Mouse (Mus musculus) liver (tissue): ENCODE results near the gene Cnnm3.

Experiments
- DNase-seq: peaks from one replicate; pipeline ENCODE4 v3.0.0-alpha.2; 2020; ENCODE audit warnings: mixed read lengths

The Cnnm3 gene

DNA sequence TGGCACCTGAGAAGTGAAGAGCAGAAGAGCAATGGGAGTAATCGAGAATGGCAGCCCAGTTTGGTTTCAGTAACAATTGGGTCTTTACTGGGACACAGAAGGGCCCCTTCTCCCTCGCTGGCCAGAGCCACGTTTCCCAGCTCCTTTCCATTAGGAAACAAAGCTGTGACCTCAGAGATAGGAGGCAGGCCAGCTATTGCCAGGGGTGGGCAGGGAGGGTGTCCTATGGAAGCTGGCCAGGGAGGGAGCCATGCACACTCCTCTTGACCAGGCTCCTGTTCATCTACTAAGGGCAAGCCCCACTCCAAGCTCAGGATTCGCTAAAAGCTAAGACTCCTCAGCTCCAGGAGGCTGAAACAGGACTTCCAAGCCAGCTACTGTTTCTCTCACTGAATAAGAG is 47.6 kb downstream of the Cnnm3 start:
- no peak for DNase-seq

DNA sequence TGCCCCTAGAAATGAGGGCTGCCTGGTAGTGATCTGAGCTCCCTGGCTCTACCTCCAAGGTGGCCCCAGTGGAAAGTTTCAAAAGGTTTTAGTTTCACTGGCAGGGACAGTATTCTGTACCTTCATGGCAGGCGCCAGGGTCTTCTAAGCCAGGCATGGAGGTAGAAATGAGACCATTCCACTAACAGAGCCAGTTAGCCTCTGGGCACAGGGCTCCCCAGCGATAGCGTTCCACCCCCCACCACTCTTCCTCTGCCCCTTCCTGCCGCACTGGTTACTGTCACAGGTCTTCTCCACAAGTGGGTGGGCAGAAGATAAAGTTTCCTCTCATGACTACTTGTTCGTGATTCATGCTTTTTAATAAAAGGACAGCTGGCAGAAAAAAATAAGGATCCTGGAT is 48.2 kb downstream of the Cnnm3 start:
- no peak for DNase-seq

DNA sequence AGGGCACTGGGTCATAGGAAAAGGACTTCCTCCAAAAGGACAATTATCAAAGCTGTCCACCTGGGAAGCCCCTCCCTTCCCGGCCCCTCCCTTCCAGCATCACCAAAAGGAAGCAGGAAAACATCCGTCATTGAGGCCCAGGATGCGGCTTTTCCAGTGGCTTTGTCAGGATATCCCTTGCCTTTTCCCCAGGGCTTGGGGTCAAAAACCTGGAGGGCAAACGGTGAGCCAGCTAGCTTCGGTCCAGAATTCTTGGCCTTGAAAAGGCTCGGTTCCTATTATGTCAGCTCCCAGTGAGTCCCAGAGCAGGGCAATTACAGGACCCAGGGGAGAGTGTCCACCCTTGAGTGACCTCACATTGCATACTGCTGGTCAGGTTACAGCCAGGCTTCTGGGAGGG is 49.2 kb downstream of the Cnnm3 start:
- no peak for DNase-seq

DNA sequence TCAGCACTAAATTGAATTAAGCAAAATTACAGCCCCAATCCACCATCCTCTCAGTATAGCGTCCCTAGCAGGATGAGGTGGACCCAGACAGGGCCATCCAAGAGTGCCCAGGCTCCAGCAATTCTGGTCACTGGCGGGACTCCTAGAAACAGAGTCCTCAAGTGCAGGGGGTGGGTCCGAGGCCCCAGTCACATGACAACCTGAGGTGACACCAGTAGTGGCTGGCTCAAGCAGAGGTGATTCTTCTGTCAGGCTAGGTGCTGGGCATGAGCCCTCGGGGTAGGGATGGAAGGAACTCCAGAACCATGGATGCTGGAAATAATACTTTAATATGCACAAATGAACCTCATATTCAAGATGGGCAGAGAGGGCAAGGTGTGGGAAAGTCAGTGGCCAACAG is 50.7 kb downstream of the Cnnm3 start:
- no peak for DNase-seq

DNA sequence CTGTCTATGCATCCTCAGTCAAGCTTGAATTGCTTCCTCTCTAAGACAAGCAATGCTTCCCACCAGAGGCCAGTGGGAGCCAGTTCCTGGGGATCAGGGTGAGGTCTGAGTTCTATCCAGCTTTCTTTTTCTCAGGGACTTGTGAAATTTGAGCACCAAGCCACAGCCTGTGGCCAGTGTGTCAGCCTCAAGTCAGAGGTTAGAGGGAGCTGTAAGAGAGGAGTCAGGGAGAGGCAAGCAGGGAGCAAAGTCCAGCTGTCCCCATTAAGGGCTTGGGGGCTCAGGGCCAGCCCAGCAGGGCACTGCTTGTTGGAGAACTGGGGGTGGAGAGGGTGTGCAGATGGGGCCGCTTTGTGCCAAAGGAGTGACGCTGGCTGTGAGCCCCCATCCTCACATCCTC is 51.5 kb downstream of the Cnnm3 start:
- DNase-seq: no peak

DNA sequence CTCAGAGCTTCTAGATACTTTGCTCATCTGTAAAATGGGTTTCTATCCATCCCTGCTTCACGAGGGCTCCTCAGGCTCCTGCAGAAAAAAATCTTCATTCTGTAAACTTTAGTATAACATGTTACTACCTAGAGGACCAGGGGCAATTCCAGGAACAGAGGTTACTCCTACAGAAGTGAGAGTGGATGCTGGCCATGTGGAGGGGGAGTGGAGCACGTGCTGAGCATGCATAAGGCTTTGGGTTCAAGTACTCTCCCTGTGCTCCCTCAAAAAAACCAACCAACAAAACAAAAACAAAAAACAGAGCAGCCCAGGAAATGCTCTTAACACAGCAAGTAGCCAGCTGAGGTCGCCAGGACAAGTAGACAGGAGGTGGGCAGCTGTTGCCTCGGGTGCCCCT is 52.0 kb downstream of the Cnnm3 start:
- no peak for DNase-seq

DNA sequence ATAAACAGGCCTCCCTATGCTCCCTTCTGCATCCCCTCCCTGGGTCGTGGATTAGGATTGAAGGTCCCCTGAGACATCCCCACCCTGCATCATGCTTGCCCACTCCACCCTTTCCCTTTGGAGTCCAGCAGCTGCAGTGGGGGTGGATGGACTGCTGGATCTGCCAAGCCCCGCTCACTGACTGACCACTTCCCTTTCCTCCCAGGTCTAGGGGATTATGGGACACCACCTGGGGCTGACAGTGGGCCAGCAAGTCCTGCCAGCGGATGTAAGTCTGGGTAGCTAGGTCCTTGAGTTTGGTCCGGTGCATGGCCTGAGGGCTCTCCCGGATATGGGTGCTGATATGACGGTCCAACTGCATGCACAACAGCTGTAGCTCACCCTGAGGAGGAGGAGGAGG is 52.4 kb downstream of the Cnnm3 start:
- DNase-seq: no peak

DNA sequence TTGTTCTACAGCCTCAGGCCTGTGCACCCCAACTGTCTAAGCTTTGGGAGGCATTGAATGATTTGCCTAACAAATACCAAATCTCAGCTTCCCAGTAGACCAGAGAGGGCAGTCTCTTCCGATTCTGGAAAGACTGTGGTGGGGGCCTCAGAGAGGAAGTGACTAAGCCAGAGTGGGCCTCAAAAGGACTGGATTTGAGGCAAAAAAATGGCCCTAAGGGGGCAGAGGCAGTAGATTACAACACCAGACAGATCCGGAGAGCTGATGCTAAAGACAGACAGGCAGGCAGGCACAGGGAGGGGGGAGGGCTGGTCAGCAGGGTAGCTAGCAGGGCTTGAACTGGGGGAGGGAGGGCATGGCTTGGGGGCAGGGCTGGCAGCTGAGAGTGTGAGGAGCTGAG is 54.8 kb downstream of the Cnnm3 start:
- DNase-seq: no peak

DNA sequence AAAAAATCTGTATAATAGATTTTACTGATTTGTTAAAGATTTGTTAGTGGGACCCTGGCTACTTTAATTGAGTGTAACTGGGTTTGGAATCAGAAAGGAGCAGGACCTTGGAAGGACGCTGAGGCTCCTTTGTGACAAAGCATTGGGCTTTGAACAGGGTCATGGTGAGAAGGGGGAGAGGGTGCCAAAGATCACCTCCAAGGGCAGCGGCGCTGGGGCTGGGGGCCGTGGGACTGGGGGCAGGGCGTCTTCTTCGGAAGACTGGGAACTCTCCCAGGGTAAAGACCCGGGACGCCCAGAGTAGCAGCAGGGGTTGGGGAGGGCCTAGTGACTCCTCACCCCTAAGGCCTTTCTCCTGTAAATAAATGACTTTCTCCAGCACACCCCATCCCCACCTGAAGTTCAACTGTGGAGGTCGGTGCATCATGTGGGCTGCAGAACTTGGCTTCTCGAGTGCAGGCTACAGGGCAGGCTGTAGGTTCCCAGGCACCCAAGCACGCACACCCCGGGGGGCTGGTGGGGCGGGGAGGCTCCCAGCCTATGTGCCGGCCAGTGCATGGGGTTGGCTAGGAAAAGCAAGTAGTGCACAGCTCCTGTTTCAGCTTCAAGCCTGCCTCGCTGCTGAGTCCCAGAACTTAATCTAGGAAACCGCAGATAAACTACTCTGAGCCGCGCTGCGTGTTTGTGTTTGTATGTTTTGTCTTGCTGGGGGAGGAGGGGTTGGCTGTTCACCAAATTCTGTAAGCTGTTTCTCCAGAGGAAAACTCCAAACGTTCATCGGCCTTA is 56.3 kb downstream of the Cnnm3 start:
- DNase-seq: no peak

DNA sequence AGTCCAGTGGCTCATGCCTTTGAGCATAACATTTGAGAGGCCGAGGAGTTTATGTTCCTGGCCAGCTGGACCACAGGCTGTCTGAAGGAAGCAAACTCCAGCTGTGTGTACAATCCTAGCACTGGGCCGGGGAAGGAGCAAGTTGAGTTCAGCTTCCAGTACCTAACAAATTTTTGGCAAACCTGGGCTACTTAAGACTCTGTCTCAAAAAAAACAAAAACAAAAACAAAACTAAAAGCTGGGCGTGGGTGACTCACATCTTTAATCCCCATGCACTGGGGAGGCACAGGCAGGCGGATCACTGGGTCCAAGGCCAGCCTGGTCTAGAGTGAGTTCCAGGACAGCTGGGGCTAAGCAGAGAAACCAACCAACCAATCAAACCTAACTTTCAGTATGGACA is 57.1 kb downstream of the Cnnm3 start:
- no peak for DNase-seq

DNA sequence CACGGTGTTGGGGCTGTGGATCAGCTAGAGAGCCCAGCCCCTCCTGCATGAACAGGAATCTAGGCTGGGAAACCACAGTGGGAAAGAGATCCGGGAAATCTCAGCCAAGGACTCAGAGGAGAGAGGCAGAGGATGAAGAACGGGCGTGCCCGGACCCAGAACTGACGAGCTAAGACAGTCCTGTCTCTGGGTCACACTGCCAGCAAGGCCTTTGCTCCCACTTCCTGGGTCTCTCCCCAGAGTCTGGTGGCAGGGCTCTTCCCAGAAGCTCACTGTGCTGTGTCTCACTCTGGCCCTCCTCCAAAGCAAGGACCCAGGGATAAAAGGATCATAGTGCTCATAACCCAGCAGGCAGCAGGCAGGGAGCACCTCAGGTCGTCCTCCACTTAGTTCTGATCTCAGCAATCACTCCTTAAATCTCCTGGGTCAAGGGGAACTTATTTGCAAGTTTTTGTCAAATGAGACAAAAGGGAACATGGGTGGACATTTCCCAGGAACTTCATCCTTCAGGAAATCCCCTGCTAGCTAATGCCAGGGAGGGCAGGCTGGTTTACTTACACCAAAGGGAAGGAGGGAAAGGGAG is 58.1 kb downstream of the Cnnm3 start:
- no peak for DNase-seq

DNA sequence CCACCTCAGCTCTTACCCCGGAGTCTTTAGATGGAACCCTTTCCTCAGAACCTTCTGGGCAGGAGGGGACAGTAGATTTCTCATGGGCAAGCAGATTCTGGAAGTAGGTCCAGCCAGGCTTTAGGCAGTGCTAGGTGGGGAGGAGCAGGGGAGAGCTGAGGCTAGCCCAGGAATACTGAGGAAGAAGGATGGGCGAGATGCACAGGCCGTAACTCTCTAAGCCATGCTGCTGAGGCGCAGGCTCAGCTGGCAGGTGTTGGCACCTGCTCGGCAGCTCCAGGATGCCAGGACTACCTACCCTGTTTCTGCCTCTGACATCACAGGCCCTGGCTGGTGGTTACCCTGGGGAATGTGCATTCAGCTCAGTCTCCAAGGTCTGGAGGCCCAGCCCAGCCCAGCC is 58.7 kb downstream of the Cnnm3 start:
- DNase-seq: no peak

DNA sequence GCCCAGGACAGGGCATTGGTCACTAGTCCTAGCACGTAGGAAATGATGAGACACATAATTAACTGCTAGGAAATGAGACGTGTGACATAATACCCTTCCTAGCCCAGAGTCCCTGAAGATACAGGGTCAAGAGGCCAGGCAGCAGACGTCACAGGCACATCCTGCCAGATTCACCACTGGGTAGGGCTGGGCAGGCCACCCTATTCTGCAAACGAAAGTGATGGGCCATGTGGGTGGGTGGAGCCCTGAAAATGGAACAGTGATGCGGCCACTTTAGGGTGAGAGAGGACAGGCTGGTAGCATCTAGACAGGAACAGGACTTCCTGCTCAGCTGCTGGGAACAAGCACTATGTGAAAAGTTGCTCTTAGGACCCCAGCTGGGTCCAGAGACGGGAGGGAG is 60.0 kb downstream of the Cnnm3 start:
- no peak for DNase-seq

DNA sequence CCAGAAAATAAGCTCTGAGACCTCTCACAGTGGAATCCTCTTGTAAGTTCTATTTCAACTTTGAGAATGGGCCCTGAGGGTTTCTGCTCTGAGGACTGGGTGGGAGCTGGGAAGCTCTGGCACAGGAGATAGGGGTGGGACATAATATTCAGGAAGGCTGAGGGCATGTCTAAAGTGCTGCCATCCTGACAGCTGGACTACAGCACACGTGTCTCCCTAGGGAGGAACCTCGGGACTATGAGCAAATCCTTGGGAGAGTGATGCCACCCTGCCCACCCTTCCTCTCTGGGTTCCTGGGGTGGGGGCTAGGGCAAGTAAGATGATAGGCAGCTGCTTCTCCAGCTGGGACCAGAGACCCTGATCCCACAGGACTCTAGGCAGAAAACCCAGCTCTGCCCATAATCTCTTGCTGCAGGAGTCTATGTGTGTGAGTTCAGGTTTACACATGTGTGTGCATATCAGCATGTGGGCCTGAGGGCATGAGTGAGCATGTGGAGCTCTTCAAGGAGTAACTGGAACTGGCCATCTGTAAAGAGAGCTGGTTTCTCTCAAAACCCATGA is 60.6 kb downstream of the Cnnm3 start:
- no peak for DNase-seq

DNA sequence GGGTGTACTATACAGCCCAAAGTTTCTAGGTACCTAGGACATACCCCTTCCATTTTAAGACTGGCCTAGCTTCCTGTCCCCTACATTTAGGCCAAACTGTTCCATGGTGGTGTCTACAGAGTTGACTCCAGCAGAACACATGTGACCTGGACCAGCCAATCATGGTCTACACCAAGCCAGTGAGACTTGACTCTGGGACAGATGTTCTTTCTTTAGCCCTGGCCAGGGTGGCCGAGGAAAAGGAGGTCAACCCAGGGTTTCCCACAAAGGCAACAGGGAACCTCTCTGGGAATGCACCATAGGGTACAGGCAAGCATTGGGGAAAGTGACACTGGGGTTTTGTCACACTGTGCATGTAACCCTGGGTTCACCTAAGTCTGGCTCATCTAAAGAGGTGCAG is 61.0 kb downstream of the Cnnm3 start:
- no peak for DNase-seq

DNA sequence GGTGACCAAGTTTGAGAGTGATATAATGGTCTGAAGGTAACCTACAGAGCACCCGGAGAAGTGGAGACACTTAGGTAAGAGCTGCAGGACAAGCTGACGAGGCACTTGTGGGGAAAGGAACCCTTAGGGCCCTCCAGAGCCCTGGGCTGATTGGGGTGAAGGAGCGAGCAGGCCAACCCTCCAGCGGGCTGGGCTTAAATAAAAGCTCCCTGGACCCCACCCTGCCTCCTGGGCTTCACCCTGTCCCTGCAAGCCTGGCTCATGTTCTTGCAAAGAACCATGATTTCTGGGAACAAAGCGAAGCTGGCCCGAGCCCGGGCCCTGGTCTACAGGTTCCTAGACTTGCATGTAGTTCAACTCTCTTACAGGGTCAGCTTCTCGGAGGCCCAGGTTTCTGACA is 61.9 kb downstream of the Cnnm3 start:
- DNase-seq: no peak

DNA sequence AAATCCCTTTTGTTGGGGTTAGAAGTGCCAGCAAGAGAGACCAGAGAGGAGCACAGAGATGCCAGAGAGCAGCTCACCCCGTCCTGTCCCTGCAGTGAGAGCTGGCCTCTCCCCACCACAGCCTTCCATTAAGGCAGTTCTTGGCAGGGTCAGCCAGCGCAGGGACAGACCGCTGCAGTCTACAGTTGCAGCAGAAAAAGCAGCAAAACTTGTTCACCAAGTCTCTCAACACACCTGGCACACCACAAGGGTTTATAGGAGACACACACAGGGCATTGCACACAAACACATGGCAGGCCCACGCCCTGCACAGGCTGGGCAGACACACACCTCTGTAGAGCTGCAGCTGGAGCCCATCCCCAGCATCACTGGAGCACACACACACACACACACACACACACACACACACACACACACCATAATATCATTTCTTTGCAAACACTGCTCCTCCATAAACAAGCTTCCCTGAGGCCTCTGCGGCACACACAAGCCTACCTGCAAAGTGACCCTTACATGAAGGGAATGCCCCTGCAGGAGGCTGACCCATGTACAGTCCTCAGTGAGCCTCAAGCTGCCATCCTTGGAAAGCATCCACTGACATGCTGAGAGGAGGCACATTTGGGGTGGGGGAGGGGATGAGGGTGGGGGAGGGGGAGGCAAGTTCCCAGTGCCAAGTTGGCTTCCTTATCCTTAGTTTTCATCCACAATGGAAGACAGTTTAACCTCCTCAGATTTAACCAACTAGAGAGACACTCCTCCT is 62.7 kb downstream of the Cnnm3 start:
- DNase-seq: no peak

DNA sequence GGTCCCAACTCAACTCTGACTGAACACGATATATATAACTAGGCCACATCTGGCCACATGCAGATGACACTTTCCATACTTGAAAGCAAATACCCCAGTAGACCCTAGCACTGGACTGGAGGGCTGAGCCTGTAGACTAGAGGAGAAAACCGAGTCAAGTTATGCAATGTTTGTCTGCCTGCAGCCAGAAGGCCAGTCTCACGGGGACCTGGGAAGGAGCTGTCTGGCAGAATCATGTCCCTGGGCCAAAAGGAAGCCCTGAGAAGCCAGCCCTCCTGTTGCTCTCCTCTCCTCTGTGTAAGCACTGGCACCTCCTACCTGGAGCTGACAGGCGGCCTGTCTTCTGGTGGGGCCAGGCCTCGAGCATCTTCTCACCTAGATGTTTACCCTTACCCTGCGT is 63.7 kb downstream of the Cnnm3 start:
- no peak for DNase-seq

DNA sequence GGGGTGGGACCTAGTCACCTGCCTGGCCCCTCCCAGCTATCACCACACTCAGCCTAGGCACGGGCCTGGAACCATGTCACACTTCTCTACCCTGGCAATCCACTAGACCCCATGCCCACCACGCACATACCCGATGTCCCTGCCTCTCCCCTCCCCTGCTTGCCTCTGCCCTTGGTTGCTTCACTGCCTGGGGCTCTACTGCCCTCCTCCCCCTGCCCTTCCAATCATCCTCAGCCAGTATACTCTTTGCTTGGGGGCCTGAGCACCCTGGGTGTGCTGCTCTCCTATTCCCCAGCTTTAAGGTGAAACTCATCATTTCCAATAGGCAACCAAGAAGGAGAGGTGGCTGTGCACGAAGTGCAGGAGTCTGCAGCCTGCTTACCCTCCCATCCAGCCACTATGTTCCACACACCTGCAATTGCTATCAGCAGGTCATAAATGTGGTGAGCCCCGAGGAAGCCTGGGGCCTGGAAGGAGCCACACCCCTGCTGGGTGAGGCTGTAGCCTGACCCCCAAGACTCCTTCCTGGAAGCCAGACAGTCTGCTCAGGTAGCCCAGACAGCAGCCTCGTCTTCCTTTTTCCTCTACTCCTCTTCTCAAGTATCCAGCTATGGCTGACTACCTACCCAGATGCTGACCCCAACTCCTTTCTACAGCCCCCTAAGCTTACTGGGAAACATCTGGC is 65.5 kb downstream of the Cnnm3 start:
- no peak for DNase-seq
